In genomic region chr4:130084331-130084945, GRCm38 (mm10) we compare ENCODE assay signal across 8 mouse cellular contexts. TPM values are rescaled to one million over a fixed set of nuclear protein-coding genes. Genes with fewer than 3 reads are reported as not detected.
DNase-seq lines count a peak whose midpoint lies in the region; ATAC-seq lines count a peak whose summit lies in the region.
"Had no signal": no experiment of that assay in that cellular context is flagged by ENCODE, and none has a peak within 500 bp of the region (broad histone marks: within the 10 kb centered on the region; RNA-seq: fewer than 3 reads in every experiment).

No protein-coding gene starts in this region.

- intact Hi-C loops in heart, postnatal 14 days (cut with DNase I) = no loop called here

- no peak overlapping the region for H3K4me3 ChIP-seq in kidney, embryonic 15.5 days (replicated peaks)

- 38% methylated on average over 7 of the region's 7 CpGs for WGBS in kidney, embryonic 15.5 days

- ATAC-seq in kidney, embryonic 15.5 days (replicated peaks; ENCODE audit: low FRiP score) = no peak

- H3K9me3 ChIP-seq in kidney, embryonic 15.5 days (replicated peaks) = no peaks in the 10 kb centered on the region

- H3K4me1 ChIP-seq in kidney, embryonic 15.5 days = peaks cover 19% of the 10 kb centered on the region

- no peak overlapping the region for H3K4me2 ChIP-seq in kidney, embryonic 15.5 days

- H3K36me3 ChIP-seq in kidney, embryonic 15.5 days = no peaks in the 10 kb centered on the region

- H3K27me3 ChIP-seq in kidney, embryonic 15.5 days = peaks cover 21% of the 10 kb centered on the region

- H3K9ac ChIP-seq in kidney, embryonic 15.5 days = no peak overlapping the region

- no peak for DNase-seq in kidney, postnatal 36 days
- peak; percentile 55 for DNase-seq in MN1 (ENCODE audit: low spot score)
- DNase-seq in adrenal gland, postnatal 25 days = peak; percentile 63
- DNase-seq in heart, postnatal 14 days = peak; percentile 63 to 67
- DNase-seq in c-Kit-positive CD71-positive TER-119-positive erythroid progenitor cells, embryonic 14.5 days (ENCODE audit: low spot score) = no peak
- DNase-seq in retina, postnatal 1 day = no peak
- DNase-seq: layer of hippocampus, adult 9-11 months had no signal

- peak overlapping the region; percentile 41; the same call in 1 of the 2 replicates for H3K27ac ChIP-seq in kidney, embryonic 15.5 days

RNA-seq across cellular contexts. Expression of gene Pef1, which starts 17.9 kb away (rescaled TPM):
- polyA plus RNA-seq in kidney, embryonic 15.5 days (2015; fragmentation: Nextera tagmentation; extraction: Ambion mirVana) = 68.9 and 75.1 TPM in 2 replicates
- total RNA-seq in adrenal gland, postnatal 25 days (2021) = 68.0 and 70.3 TPM in 2 replicates
- total RNA-seq in heart, postnatal 14 days (2021) = 10 to 100 TPM; 37.6 to 39.1 TPM

RNA-seq across cellular contexts. Expression of gene Col16a1, which starts 36.8 kb away (rescaled TPM):
- polyA plus RNA-seq in kidney, embryonic 15.5 days (2015; fragmentation: Nextera tagmentation; extraction: Ambion mirVana) = 42.7 and 57.4 TPM in 2 replicates
- 14.1 and 14.8 TPM in 2 replicates for total RNA-seq in adrenal gland, postnatal 25 days (2021)
- 10 to 100 TPM; 13.9 to 19.7 TPM for total RNA-seq in heart, postnatal 14 days (2021)

RNA-seq across cellular contexts. Expression of gene Hcrtr1, which starts 54.7 kb away (rescaled TPM):
- polyA plus RNA-seq in kidney, embryonic 15.5 days (2015; fragmentation: Nextera tagmentation; extraction: Ambion mirVana) = 0.17 and 0.62 TPM in 2 replicates
- 0.57 and 0.76 TPM in 2 replicates for total RNA-seq in adrenal gland, postnatal 25 days (2021)
- under 1 TPM in 1 of 2 experiments, not detected in 1; 0.12 TPM for total RNA-seq in heart, postnatal 14 days (2021)

Comparison
In these comparisons a context has a peak if more than half of its experiments do, and no peak if none do; other contexts are left out.
1. DNase-seq: peak in MN1 (single experiment), adrenal gland, postnatal 25 days (single experiment) and heart, postnatal 14 days (2 of 2); none in kidney, postnatal 36 days (0 of 2), c-Kit-positive CD71-positive TER-119-positive erythroid progenitor cells, embryonic 14.5 days (single experiment) and retina, postnatal 1 day (single experiment).